Mouse (Mus musculus): ENCODE measurements around the gene Fam214a. TPM values are rescaled to one million over a fixed set of nuclear protein-coding genes. Genes with fewer than 3 reads are reported as not detected.
A peak's percentile ranks its signal among the peaks of the same experiment; 100 is the strongest.

The Fam214a gene
- total RNA-seq, 2 experiments from 2014 or later, result 90.2 to 99.4 TPM

DNA sequence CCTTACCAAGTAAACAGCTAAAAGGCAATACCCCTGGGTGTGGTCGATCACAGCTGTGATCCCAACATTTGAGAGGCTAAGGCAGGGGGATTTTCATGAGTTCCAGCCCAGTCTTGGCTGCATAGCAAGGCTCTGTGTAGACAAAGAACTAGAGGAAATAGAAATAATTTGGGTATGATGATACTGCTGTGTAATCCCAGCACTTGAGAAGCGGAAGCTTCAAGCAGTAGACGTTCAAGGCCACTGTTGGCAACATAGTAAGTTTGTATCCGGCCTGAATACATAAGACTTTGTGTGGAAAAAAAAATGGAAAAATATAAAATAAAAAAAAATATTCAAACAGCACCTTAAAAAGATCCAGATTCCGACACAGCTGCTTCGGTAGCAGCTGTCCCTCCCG, 69.9 kb downstream of the Fam214a start:
- DNase-seq (ENCODE audit: low spot score in 2 of 2), result no peak

DNA sequence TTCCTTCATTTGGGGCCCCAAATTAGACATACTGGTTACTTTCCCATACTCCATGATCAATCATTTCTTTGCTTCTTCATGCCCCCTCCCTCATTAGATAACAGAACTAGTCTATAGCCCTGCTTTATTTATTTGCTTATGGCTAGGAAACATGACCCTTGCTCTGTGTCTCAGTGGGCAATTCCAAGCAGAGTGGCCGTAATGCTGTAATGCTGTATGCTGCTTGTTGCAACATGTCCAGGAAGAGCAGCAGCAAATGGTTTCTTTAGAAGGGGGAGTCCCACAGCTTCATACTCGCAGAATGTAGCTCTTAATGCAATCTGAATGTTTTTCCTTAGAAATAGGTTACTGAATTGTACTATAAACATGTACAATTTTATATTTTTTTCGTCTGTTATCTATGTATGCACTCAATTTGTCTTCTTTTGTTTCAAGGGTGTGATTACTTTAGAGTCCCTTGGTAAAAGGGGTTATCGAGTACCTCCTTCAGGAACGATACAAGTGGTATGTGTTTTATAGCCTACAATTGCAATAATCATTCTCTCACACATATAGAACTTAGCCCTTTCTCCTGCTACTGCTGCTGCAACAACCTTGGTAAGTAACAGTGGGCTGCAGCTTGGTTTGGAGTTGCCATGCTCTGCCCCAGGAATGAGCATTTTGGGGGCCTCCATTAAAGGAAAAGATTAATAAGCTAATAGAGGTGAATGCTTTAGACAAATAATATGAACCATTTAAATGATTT, 70.6 kb downstream of the Fam214a start:
- DNase-seq (ENCODE audit: low spot score in 2 of 2), result no peak

DNA sequence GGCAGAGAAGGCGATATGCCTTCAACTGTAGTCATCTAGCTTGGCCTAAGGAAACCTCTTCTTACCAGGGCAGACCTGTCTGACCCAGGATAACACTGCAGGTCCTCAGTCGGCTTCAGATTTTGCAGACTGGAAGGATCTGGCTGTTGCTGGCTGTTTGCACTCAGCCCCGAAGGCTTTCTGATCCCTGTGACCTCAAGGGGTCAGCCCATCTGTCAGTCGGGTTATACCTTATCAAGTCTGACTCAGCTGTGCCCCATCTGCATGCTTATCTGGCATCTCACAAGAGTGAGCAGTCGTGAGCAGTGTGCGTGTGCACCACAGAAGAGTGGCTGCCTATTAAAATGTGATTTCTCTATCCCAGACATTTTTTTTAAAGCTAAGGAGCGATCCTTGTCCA, 71.4 kb downstream of the Fam214a start:
- DNase-seq (ENCODE audit: low spot score in 2 of 2), result no peak

DNA sequence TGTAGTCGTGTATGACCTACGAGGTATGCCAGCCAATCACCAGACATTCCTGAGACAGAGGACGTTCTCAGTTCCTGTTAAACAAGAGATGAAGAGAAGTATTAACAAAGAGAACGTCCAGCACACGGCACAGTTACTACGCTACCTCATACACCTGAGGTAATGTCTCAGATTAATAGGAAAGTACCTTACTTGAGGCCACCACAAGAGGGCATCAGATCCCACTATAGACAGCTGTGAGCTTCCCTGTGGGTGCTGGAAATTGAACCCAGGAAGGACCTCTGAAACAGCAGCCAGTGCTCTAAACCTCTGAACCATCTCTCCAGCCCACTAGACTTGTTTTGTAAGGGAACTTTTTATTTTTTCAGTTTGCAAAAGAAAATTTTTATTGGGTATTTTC, 73.0 kb downstream of the Fam214a start:
- no peak for DNase-seq (ENCODE audit: low spot score in 2 of 2)

DNA sequence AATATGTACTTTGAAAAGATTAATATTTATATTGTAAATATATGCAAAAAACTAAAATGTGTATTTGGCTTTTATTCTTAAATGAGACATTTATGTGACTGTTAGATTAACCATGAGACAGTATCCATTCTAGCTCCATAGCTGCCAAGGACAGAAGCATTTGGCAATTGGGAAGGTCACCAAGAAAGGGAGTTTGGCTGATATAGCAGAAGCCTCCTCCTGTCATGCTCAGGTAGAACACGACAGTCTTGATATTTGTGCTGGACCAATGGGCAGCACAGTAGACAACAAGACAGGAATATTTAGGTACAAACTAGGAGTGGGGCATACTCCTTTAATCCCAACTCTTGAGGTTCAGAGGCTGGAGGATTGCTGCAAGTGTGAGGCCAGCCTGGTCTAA, 79.7 kb downstream of the Fam214a start:
- no peak for DNase-seq (ENCODE audit: low spot score in 2 of 2)

DNA sequence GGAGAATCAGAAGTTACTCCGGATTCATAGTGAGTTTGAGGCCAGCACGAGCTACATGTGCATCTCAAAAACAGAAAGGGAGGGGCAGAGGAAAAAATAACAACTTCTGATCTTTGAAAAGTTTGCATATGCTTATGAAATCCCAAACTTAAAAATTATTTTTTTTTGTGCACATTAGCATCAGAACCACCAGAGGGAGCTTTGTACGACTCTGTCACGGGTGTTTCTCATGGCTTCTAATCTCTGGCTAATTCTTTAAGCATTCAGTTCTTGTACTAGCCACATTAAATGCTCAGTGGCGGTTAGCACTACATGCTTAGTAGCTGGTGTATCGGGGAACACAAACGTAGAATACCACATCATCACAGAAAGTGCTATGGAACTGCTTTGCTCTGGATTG, 80.5 kb downstream of the Fam214a start:
- no peak for DNase-seq (ENCODE audit: low spot score in 2 of 2)

DNA sequence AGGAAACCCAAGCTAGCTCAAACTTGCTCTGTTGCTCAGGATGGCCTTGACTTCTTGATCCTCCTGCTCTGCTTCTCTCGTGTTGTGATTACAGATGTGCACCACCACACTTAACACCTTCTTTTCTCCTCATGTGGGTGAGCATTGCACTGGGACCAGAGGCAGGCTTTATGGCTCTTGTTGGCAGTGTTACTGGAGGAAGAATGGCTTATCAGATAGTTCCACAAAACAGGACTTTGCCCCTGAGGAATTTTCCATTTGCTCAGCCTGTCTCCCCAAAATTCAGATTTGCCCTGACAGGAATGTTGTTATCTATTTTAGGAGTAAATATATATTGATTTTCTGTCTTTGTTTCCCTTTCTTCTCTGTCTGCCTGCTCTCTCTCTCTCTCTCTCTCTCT, 82.0 kb downstream of the Fam214a start:
- no peak for DNase-seq (ENCODE audit: low spot score in 2 of 2)

DNA sequence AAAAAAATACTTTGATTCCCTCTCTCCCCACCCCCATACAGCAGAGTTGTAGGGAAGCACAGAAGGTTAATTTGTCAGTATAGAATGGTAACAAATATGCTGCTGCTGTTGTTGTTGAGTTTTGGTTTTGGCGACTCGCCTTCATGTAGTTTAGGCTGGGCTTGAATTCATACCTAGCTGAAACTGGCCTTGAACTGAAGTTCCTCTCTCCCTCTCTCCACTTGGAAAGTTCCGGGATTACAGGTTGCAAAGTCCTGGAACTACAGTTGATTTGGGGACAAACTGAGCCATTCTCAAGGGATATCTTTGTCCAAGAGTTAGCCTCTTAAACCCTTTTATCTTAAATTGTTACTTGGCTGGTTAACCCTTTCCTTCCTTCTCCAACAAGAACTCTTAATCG, 83.3 kb downstream of the Fam214a start:
- DNase-seq (ENCODE audit: low spot score in 2 of 2), result no peak

DNA sequence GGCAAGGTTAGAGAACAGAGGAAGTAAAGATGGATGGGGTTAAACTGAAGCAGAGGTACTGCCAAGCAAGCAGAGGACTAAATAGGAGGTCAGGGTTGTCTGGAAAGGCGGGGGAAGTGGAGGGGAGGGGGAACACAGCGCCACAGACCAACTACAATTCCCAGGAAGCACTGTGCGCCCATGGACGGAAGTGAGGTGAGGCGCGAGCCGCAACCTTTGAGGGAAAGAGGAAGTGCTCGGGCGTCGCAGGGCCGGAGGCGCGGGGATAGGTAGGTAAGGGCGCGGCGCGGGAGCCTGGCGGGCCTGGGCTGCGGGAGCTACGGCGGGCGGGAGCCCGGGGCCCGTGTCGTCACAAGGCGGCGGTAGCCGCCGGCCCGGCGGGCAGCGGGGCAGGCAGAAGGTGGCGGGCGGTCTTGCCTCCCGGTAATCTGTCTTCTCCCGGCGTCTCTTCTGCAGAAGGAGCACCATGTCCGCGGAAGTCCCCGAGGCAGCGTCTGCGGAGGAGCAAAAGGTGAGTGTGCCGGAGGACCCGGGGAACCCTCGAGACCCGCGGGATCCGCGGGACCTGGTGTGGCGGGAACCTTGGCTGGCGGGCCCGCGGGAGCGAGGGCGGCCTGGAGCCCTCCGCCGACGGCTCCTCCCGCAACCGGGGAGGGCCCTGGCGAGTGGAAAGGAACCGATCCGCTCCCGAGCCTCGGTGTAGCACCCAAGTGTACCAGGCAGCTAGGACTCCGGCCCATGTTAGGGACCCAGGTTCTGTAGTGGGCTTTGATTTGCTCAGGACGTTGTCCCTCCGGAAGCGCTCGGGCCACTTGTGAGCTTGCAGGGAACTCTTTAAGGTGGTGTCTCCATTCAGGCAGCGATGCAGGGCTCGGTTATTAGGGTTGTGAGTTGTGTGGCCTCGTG, 85.0 kb downstream of the Fam214a start, which contains the start of gene Arpp19:
Gene Arpp19, plus strand, starts transcription at position 164 of the 906 bp plus-strand sequence.
- DNase-seq (ENCODE audit: low spot score in 2 of 2), result peak; percentile 53 to 69

DNA sequence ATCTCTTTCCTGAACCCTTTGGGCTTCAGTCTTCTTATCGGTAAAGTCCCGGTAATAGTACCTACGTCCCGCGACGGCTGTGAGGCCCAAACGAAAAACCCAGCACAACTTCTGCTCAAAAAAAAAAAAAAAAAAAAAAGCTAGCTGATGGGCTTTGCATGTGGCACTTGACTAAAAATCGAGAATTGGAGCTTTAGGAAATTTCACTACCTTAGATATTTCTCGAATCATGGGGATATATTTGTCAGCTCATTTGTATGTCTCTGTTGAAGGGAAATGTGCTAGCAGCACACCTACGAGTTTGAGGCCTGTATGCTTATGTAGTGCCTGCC, 85.6 kb downstream of the Fam214a start:
- DNase-seq (ENCODE audit: low spot score in 2 of 2), result no peak

DNA sequence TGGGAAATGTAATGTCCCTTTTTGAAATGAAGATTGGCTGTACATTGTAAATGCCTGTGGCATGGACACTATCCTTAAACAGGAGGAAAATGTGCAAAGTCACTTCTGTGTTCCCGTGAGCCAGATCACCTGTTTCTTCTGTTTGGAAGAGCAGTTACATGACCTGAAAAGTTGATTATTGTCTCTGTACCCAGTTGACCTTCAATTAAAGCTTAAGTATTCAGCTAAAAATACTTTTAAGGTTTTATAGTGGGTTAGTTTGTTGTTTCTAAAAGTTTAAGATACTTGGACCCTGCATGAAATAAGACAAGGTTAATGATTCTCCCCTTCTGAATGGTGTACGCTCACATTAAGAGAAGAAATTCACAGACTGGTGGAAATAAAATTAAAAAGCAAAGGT, 87.9 kb downstream of the Fam214a start:
- no peak for DNase-seq (ENCODE audit: low spot score in 2 of 2)

DNA sequence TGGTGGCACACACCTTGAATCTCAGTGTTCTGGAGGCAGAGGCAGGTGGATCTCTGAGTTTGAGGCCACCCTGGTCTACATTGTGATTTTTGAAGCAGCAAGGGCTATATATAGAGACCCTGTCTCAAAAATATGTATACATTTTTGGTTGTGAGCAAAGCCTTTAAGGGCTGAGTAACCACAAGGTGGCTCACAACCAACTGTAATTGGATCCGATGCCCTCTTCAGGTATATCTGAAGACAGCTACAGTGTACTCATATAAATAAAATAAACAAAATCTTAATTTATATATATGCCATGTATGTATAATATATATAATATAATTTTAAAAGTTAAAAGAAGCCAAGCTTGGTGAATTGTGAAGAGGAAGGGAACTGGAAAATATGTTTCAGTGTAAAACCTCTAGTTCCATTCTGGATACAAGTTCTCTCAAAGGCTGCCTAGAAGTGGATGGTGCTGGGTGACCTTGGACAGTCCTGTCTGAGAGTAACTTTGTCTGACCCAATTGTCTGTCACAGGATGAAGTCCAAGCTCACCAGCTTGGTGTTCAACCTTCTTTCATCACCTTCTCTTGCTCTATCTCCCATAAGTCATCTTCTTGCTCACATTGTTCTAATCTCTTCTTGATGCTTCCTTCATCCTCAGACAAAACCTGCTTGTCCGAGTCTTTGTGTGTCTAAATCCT, 89.3 kb downstream of the Fam214a start:
- no peak for DNase-seq (ENCODE audit: low spot score in 2 of 2)

DNA sequence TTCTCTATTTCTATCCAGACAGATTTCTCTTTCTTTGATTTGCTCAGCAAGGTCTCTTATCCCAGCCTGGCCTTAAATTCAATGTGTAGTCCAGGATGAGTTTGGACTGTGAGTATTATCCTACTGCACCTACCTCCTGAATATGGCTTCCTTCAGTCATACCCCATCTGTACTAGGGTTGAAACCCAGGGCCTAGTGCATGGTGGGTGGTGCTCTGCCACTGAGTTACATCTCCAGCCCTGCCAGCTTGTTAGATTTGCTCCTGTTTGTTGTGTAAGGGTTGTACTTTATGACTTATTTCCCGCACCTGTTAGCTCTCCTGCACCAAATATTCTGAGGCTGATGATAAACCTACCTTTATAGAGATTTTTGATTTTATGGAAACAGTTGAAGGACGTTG, 90.5 kb downstream of the Fam214a start:
- no peak for DNase-seq (ENCODE audit: low spot score in 2 of 2)

DNA sequence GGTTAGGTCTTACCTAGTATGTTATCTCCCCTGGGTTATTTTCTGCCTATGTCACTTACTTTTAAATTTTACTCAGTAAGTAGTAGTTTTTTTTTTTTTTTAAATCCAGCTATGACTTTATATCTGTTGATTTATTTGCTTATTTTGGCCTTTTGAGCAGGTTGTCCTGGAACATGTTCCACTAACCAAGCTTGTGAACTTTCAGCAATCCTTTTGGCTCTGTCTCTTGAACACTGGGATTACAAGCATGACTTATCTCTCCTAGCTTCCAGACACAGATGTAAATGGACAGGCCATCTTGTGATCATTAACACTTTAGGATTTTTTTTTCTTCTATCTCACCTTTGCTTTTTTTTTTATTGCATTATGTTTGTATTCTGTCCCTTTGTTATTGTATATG, 94.4 kb downstream of the Fam214a start:
- no peak for DNase-seq (ENCODE audit: low spot score in 2 of 2)

DNA sequence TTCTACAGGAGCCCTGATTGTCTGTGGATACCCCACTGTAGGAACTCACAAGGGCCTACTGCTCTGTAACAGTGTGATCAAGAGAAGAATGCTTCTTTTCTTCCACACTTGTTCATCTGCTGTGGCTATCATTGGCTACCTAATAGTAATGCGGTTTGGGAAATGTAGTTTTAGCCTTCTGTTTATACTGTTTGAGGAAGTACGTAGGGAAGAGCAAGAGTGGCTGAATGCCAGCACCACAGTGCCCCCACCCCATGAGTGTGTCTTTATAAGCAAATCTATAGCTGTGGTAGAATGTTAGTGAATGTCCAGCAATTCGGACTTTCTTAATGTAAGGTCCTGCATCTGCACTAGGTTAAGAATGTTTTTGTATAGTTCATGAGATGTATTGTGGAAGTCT, 96.4 kb downstream of the Fam214a start:
- DNase-seq (ENCODE audit: low spot score in 2 of 2), result no peak

DNA sequence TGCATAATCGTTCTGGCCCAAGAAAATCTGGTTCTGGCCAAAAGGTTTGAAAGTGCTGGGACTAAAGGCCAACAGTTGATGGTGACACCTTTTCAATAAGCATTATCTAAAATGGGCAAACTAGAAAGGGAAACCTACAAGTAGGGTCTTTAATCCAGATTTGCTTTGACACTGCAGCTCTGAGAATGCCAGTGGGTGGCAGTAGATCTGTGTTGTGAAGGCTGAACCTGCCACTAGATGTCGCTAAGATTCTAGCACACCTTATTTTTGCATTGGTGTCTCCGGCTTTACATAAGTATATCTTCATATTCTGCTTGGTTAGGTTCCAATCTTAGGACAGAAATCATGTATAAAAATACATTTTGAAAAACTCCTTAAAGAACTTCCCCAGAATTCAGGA, 97.3 kb downstream of the Fam214a start:
- DNase-seq (ENCODE audit: low spot score in 2 of 2), result no peak

DNA sequence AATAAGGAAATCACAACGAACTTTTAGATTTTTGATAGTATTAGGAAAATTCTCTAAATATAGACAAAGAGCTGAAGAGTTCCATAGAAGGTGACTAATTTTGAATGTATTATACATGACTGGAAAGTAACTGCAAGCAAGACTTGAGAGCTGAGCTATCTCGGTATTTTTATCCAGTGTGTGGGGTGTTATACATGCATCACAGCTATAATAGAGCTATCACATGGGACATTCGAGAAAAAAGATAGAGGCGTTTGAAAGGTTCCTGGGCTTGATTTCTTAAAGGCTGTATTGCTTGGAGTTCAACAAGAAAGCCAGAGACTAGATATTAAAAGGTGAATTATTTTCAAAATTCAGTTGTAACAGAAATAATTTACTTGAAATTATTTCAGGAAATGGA, 99.2 kb downstream of the Fam214a start:
- DNase-seq (ENCODE audit: low spot score in 2 of 2), result no peak

DNA sequence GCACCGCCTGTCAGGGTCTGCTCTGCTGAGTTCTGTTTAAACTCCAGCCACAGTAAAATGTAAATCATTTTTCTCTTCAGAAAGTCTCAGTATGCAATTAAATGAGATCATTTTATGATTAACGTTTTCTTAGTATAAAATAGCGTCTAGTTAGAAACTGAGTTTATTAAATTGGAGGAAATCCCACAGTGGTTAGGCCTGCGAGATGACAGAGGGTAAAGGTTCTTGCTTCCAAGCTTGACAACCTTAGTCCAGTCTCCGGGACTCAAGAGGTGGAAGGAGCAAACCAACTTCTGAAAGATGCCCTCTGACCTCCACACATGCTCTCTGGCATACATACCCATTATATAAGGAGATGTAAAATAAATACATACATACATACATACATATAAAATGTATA, 102.4 kb downstream of the Fam214a start:
- no peak for DNase-seq (ENCODE audit: low spot score in 2 of 2)

DNA sequence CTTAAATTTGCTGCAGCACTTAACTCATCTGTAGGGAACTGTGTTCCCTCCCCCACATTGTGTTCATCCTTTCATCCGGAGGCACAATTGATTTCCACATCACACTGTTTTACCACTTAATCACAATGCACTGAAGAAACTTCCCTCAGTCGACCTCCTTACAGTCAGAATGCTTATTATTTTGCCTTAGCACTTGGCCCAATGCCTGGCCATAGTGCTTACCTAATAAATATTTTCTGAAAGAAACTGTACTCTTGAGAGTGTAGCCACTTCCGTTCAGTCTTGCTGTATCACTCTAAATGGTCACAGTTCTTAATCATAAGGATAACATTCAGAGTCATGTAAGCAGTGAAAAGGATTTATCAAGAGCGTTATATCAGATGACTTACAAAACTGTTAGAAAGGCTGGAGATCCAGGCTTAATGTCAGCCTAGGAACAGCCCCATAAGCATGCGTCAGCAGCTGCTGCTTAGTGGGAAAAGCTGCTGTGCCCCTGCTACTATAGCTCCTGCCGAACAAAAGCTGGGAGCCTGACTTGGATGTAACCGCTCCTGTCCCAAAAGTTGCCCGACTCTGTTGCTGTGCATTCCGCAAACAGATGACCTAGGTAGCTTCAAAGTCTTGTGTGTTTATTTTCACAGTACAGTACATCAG, 112.1 kb downstream of the Fam214a start:
- no peak for DNase-seq (ENCODE audit: low spot score in 2 of 2)

DNA sequence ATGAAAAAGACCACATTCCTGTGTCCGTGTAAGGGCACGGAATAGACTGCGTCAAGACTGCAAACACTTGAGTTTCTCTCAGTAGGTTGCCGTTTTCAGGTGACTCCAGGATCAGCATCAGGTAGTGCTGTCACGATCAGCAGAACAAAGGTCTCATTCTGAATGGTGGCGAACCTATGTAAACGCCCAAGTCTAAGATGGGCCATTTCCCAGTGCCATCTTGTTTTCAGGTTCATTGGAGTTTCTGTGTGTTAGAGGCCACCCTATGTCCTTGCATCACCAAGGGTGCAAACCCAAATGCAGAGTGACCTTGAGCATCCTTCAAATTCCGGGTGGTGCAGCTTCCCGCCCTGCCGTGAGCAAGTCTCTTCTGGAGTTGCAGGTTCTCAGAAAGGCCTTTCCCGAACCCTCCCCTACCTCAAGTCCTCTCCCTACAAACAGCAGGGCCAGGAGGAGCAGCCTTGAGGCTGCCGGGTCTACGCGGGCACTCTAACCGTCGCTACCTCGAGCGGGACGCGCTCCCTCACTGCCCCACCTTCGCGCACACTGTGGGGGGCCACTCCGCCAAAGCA, 117.9 kb downstream of the Fam214a start, which contains the start of gene Myo5a:
Gene Myo5a, plus strand, starts transcription at position 559 of the 572 bp plus-strand sequence.
- no peak for DNase-seq (ENCODE audit: low spot score in 2 of 2)

All from adrenal gland, postnatal 4 days (tissue).